Mouse (Mus musculus) splenic B cell, adult 2 months (primary cell): Measurements from ENCODE around the gene Mtnr1a.
"Not testable (repeated sequence)": the region's sequence is repeated elsewhere in the genome, so short reads cannot be mapped to it uniquely, and the experiment has no call there.

ENCODE experiments used
- DNase-seq: peaks from one replicate; pipeline ENCODE4 v3.0.0-alpha.2; 2011; ENCODE audit warnings: low read depth, low spot score
- H3K27me3 ChIP-seq: 2 replicates; pipeline ENCODE4 v1.6.1; 2012; ENCODE audit warnings: mild to moderate bottlenecking, low read length, moderate library complexity, mixed read lengths; ENCODE audit not compliant: control insufficient read depth, poor library complexity, insufficient read depth, severe bottlenecking
- H3K36me3 ChIP-seq: 2 replicates; pipeline ENCODE4 v1.6.1; 2012; ENCODE audit warnings: mild to moderate bottlenecking, low read length, moderate library complexity, mixed read lengths; ENCODE audit not compliant: control insufficient read depth, poor library complexity, insufficient read depth, severe bottlenecking

Mtnr1a gene

GRCm38 (mm10) chr8:45062982-45063924 lies 5.7 kb upstream of the Mtnr1a start:
- Histone ChIP-seq H3K36me3 (no peaks in the 10 kb centered on the region), H3K27me3 (no peaks in the 10 kb centered on the region)
- DNase-seq, result no peak

GRCm38 (mm10) chr8:45064197-45064869 lies 4.6 kb upstream of the Mtnr1a start:
- no peak for DNase-seq
- Histone ChIP-seq H3K36me3 (no peaks in the 10 kb centered on the region), H3K27me3 (no peaks in the 10 kb centered on the region)

DNA sequence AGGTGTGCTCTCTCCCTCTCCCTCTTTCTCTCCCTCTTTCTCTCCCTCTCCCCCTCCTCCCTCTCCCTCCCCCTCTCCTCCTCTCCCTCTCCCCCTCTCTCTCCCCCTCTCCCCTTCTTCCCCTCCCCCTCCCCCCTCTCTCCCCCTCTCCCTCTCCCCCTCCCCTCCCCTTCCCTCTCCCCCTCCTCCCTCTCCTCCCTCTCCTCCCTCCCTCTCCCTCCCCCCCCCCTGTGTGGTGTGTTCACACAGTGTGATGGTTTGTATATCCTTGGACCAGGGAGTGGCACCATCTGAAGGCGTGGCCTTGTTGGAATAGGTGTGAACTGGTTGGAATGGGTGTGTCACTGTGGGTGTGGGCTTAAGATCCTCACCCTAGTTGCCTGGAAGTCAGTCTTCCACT lies 3.5 kb upstream of the Mtnr1a start:
- DNase-seq, H3K36me3 ChIP-seq, H3K27me3 ChIP-seq: not testable (repeated sequence)

DNA sequence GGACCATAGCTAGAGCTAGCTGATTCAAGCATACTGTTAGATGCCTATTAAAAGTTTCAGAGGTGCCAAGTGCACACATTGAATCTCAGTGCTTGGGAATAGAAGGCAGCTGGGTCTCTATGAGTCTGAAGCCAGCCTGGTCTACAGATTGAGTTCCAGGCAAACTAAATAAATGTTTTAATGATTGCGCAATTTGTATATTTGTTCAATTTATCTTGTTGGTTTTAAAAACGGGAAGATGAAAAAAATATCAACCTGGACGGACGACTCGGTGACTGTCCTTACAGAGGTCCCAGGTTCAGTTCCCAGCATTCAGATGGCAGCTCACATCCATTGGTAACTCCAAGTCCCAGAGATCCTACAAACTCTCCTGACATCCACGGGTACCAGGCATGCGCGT lies 2.0 kb downstream of the Mtnr1a start:
- no peaks in the 10 kb centered on the region for H3K27me3 ChIP-seq
- no peaks in the 10 kb centered on the region for H3K36me3 ChIP-seq
- no peak for DNase-seq

- H3K27me3 ChIP-seq, result no peaks in the 10 kb centered on the region
- no peak for DNase-seq
- H3K36me3 ChIP-seq, result no peaks in the 10 kb centered on the region
Observed at GRCm38 (mm10) chr8:45080850-45081249, 11.9 kb downstream of the Mtnr1a start.

DNA sequence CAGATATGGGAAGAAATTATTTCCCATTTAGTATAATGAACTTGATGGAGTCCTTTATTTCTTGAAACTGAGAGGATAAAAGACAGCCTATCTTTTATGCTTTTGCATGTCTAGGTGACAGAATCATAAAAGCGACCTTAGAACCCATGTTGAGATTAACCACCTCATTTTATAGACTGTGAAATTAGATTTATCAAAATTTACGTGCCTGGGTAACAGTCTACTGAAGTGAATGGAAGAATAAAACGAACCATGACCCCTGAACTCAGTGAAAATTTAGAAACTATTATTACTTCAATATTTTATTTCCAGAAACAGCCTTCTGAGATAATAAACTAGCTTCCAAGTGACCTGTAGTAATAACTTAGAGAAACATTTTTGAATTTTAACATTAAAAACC lies 24.7 kb downstream of the Mtnr1a start:
- Histone ChIP-seq H3K36me3 (no peaks in the 10 kb centered on the region), H3K27me3 (no peaks in the 10 kb centered on the region)
- no peak for DNase-seq

DNA sequence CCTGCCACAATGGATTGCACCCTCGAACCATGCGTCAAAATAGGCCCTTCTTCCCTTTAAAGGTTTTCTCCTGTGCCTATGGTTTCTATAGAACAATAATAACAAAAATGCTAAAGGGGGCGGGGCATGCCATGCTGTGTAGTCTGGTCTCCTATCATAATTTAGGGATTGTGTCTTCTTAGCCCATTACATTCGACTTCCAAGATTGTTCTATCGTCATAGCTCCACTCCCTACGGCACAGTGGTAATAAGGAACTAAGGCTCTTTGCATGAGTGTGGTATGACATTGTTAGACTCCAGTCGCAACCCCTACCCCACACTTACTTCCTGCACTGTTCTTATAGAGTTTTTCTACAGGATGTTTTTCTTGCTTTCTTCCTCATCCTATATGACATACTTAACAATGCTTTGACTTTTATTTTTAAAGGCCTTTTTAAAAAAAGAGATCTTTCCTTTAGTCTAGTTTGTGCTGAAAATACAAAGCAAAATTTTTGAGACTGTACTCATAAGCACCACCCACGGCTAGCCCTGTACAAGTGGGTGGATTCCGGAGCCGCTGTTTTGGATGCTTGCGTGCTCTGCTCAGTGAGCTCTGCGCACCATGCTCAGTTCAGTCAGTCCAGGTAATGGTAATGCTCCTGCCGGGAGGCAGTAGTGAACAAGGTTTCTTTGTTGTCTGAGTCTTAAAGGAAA lies 40.6 kb downstream of the Mtnr1a start:
- no peaks in the 10 kb centered on the region for H3K36me3 ChIP-seq
- no peaks in the 10 kb centered on the region for H3K27me3 ChIP-seq
- no peak for DNase-seq

GRCm38 (mm10) chr8:45110064-45110812 lies 41.3 kb downstream of the Mtnr1a start:
- Histone ChIP-seq H3K36me3 (no peaks in the 10 kb centered on the region), H3K27me3 (no peaks in the 10 kb centered on the region)
- DNase-seq, result no peak

DNA sequence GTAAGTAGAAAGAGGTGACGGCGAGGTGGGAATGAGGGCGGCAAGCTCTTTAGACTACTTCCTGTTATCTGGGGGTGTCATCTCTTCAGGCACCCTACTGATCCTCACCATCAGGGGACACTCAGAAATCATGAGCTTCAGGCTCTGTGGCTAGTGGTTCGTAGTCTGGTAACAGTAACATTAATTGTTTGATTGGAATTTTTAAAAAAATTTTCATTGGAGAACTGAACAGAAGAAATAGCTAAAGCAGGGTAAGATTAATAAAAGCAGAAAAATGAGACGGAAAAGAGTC lies 41.8 kb downstream of the Mtnr1a start:
- Histone ChIP-seq H3K36me3 (no peaks in the 10 kb centered on the region), H3K27me3 (no peaks in the 10 kb centered on the region)
- DNase-seq, result no peak

- DNase-seq, result no peak
- H3K36me3 ChIP-seq, result no peaks in the 10 kb centered on the region
- no peaks in the 10 kb centered on the region for H3K27me3 ChIP-seq
Observed at GRCm38 (mm10) chr8:45111820-45112219, 42.9 kb downstream of the Mtnr1a start.

- Histone ChIP-seq H3K27me3 (no peaks in the 10 kb centered on the region), H3K36me3 (no peaks in the 10 kb centered on the region)
- no peak for DNase-seq
Observed at GRCm38 (mm10) chr8:45117588-45117987, 48.7 kb downstream of the Mtnr1a start.

- Histone ChIP-seq H3K27me3 (no peaks in the 10 kb centered on the region), H3K36me3 (no peaks in the 10 kb centered on the region)
- no peak for DNase-seq
Observed at GRCm38 (mm10) chr8:45125680-45126079, 56.7 kb downstream of the Mtnr1a start.
